Mouse (Mus musculus) bone marrow, adult 2 months (tissue): ENCODE data around the gene Zyx.

ENCODE experiments used
- CTCF ChIP-seq: fragments of 200-500 bp; IDR thresholded peaks from 2 replicates; pipeline ENCODE4 v1.5.1; 2011; ENCODE audit warnings: low read length, control low read depth; ENCODE audit not compliant: control insufficient read depth, insufficient read depth
- POLR2A ChIP-seq: fragments of 200-500 bp; IDR thresholded peaks from 2 replicates; pipeline ENCODE4 v1.6.1; 2011; ENCODE audit warnings: low read depth, mild to moderate bottlenecking, control low read depth, low read length, borderline replicate concordance; ENCODE audit not compliant: control insufficient read depth

DNA sequence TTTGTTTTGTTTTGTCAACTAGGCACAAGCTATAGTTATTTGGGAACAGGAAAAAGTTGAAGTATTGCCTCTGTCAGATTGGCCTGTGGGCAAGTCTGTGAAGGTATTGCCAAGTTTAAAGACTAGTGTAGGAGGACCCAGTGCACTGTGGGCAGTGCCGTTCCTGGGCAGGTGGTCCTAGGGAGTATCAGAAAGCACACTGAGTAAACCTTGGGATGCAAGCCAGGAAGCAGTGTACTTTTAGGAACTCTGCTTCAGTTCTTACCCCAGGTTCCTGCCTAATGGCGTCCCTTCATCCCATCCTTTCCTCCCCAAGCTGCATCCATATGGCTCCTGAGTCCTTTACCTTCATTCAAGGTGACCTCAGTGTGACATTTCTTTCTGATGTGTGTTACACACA lies 25.7 kb downstream of the Zyx start:
- TF ChIP-seq CTCF (no peak), POLR2A (no peak)
